14 mouse cellular contexts compared by ENCODE assay signal in genomic region chr7:63910225-63910624, GRCm38 (mm10). TPM values are rescaled to one million over a fixed set of nuclear protein-coding genes. Genes with fewer than 3 reads are reported as not detected.
DNase-seq lines count a peak whose midpoint lies in the region; ATAC-seq and TF ChIP-seq lines count a peak whose summit lies in the region.
"Had no signal": no experiment of that assay in that cellular context is flagged by ENCODE, and none has a peak within 500 bp of the region (broad histone marks: within the 10 kb centered on the region; RNA-seq: fewer than 3 reads in every experiment).

No protein-coding gene starts in this region.

- peak overlapping the region; percentile 35 for H3K27ac ChIP-seq in hindbrain, embryonic 10.5 days
- H3K27ac ChIP-seq in hindbrain, embryonic 11.5 days (ENCODE audit: low read depth, low read length), result no peak overlapping the region
- peak overlapping the region; percentile 72 for H3K27ac ChIP-seq in liver, embryonic 15.5 days (replicated peaks)
- H3K27ac ChIP-seq in liver, embryonic 12.5 days, result no peak overlapping the region
- H3K27ac ChIP-seq in bone marrow macrophage, adult 2 months (ENCODE audit: insufficient read depth, low read depth, low read length), result peak overlapping the region; percentile 96
- H3K27ac ChIP-seq in small intestine, adult 2 months (ENCODE audit: insufficient read depth, low read depth, low read length), result peak overlapping the region; percentile 63

- no peaks in the 10 kb centered on the region for H3K27me3 ChIP-seq in hindbrain, embryonic 10.5 days (ENCODE audit: insufficient read depth, poor library complexity, severe bottlenecking)
- no peaks in the 10 kb centered on the region for H3K27me3 ChIP-seq in hindbrain, embryonic 11.5 days (ENCODE audit: control insufficient read depth, insufficient read depth, low read length)
- H3K27me3 ChIP-seq in liver, embryonic 15.5 days, result no peaks in the 10 kb centered on the region
- H3K27me3 ChIP-seq in liver, embryonic 12.5 days (replicated peaks), result no peaks in the 10 kb centered on the region
- no peaks in the 10 kb centered on the region for H3K27me3 ChIP-seq in small intestine, adult 2 months (ENCODE audit: control insufficient read depth, insufficient read depth, low read length)
- H3K27me3 ChIP-seq: stomach, embryonic 15.5 days had no signal

- DNase-seq in hindbrain, embryonic 10.5 days (ENCODE audit: low spot score), result no peak
- no peak for DNase-seq in hindbrain, embryonic 11.5 days (ENCODE audit: low spot score)
- no peak for DNase-seq in urinary bladder, adult 2 months (ENCODE audit: low spot score)
- DNase-seq: right cerebral cortex, postnatal 25 days had no signal

- no peak for TF ChIP-seq POLR2A in bone marrow macrophage, adult 2 months (IDR thresholded peaks at IDR 0.05; ENCODE audit: borderline replicate concordance, low read depth, low read length)
- TF ChIP-seq POLR2A in small intestine, adult 2 months (IDR thresholded peaks at IDR 0.05; ENCODE audit: low read depth, low read length), result no peak

- no peaks in the 10 kb centered on the region for H3K36me3 ChIP-seq in hindbrain, embryonic 10.5 days
- H3K36me3 ChIP-seq in hindbrain, embryonic 11.5 days (ENCODE audit: control insufficient read depth, insufficient read depth, low read length), result no peaks in the 10 kb centered on the region
- no peaks in the 10 kb centered on the region for H3K36me3 ChIP-seq in liver, embryonic 15.5 days (replicated peaks)
- H3K36me3 ChIP-seq in liver, embryonic 12.5 days, result no peaks in the 10 kb centered on the region
- no peaks in the 10 kb centered on the region for H3K36me3 ChIP-seq in small intestine, adult 2 months (ENCODE audit: control insufficient read depth, insufficient read depth, low read length)

- H3K4me3 ChIP-seq in hindbrain, embryonic 10.5 days, result no peak overlapping the region
- H3K4me3 ChIP-seq in hindbrain, embryonic 11.5 days (ENCODE audit: low read depth, low read length), result no peak overlapping the region
- no peak overlapping the region for H3K4me3 ChIP-seq in liver, embryonic 15.5 days (replicated peaks)
- no peak overlapping the region for H3K4me3 ChIP-seq in liver, embryonic 12.5 days
- H3K4me3 ChIP-seq in bone marrow macrophage, adult 2 months (ENCODE audit: insufficient read depth, low read length), result peak overlapping the region; percentile 18; the same call in 1 of the 2 replicates
- H3K4me3 ChIP-seq in small intestine, adult 2 months (ENCODE audit: low read depth, low read length), result no peak overlapping the region
- H3K4me3 ChIP-seq: erythroblast, embryonic 14.5 days; myocyte; stomach, embryonic 15.5 days had no signal

- no peak overlapping the region for H3K4me2 ChIP-seq in hindbrain, embryonic 11.5 days (replicated peaks; ENCODE audit: low read depth, low read length)
- H3K4me2 ChIP-seq in liver, embryonic 15.5 days, result no peak overlapping the region
- no peak overlapping the region for H3K4me2 ChIP-seq in liver, embryonic 12.5 days
- H3K4me2 ChIP-seq: midbrain, embryonic 11.5 days; stomach, embryonic 15.5 days had no signal

- WGBS in hindbrain, embryonic 10.5 days, result 66% methylated on average over 5 of the region's 5 CpGs
- WGBS in hindbrain, embryonic 11.5 days, result 68% methylated on average over 5 of the region's 5 CpGs
- WGBS in liver, embryonic 15.5 days (ENCODE audit: insufficient replicate concordance), result 60% methylated on average over 5 of the region's 5 CpGs
- 62% methylated on average over 5 of the region's 5 CpGs for WGBS in liver, embryonic 12.5 days (ENCODE audit: insufficient replicate concordance)
- WGBS in small intestine, adult 2 months, result 55% methylated on average over 5 of the region's 5 CpGs

- no peaks in the 10 kb centered on the region for H3K9me3 ChIP-seq in hindbrain, embryonic 10.5 days
- no peaks in the 10 kb centered on the region for H3K9me3 ChIP-seq in hindbrain, embryonic 11.5 days (ENCODE audit: control insufficient read depth, low read length)
- H3K9me3 ChIP-seq in liver, embryonic 15.5 days (replicated peaks), result no peaks in the 10 kb centered on the region
- no peaks in the 10 kb centered on the region for H3K9me3 ChIP-seq in liver, embryonic 12.5 days (replicated peaks)
- H3K9me3 ChIP-seq: stomach, embryonic 15.5 days had no signal

- ATAC-seq in hindbrain, embryonic 11.5 days (ENCODE audit: low FRiP score), result no peak
- no peak for ATAC-seq in liver, embryonic 15.5 days (ENCODE audit: insufficient read depth)
- ATAC-seq in liver, embryonic 12.5 days, result no peak

- no peak overlapping the region for H3K9ac ChIP-seq in hindbrain, embryonic 11.5 days (ENCODE audit: low read depth, low read length)
- no peak overlapping the region for H3K9ac ChIP-seq in liver, embryonic 15.5 days
- H3K9ac ChIP-seq in liver, embryonic 12.5 days, result no peak overlapping the region
- H3K9ac ChIP-seq: stomach, embryonic 15.5 days had no signal

- H3K4me1 ChIP-seq in hindbrain, embryonic 10.5 days (replicated peaks), result peaks cover 70% of the 10 kb centered on the region
- peaks cover 18% of the 10 kb centered on the region for H3K4me1 ChIP-seq in hindbrain, embryonic 11.5 days (replicated peaks; ENCODE audit: control insufficient read depth, insufficient read depth, low read length)
- H3K4me1 ChIP-seq in liver, embryonic 15.5 days (replicated peaks), result peaks cover 96% of the 10 kb centered on the region
- peaks cover 88% of the 10 kb centered on the region for H3K4me1 ChIP-seq in liver, embryonic 12.5 days
- H3K4me1 ChIP-seq in bone marrow macrophage, adult 2 months (ENCODE audit: control insufficient read depth, insufficient read depth, low read length), result peaks cover 74% of the 10 kb centered on the region
- peaks cover 59% of the 10 kb centered on the region for H3K4me1 ChIP-seq in small intestine, adult 2 months (ENCODE audit: control insufficient read depth, insufficient read depth, insufficient read length, low read length)

- no peak for TF ChIP-seq CTCF in bone marrow macrophage, adult 2 months (IDR thresholded peaks at IDR 0.05; ENCODE audit: low read depth, low read length)
- TF ChIP-seq CTCF in small intestine, adult 2 months (IDR thresholded peaks at IDR 0.05; ENCODE audit: extremely low read depth, insufficient read length, insufficient replicate concordance, low read depth, low read length), result no peak

RNA-seq across cellular contexts. Expression of gene E030018B13Rik, which starts 6.4 kb away (rescaled TPM):
- not detected in 2 replicates for polyA plus RNA-seq in hindbrain, embryonic 10.5 days (2016; fragmentation: Nextera tagmentation; extraction: Ambion mirVana)
- 0.28 TPM in 1 of 2 replicates, not detected in the other for polyA plus RNA-seq in hindbrain, embryonic 11.5 days (2014; fragmentation: Nextera tagmentation; extraction: Ambion mirVana)
- not detected in 2 replicates for polyA plus RNA-seq in liver, embryonic 15.5 days (2015; fragmentation: Nextera tagmentation; extraction: Ambion mirVana)
- not detected in 2 replicates for polyA plus RNA-seq in liver, embryonic 12.5 days (2016; fragmentation: Nextera tagmentation; extraction: Ambion mirVana)
- polyA plus RNA-seq in bone marrow macrophage, adult 2 months (2012; ENCODE audit: insufficient read depth, insufficient read length, missing spikeins), result not detected in 2 replicates
- not detected in 2 replicates for polyA plus RNA-seq in small intestine, adult 2 months (2012; rRNA removed)
- not detected in 2 replicates for polyA plus RNA-seq in urinary bladder, adult 2 months (2012; rRNA removed)
- polyA plus RNA-seq: cortical plate, adult 2 months; erythroblast, embryonic 14.5 days; frontal cortex, adult 2 months had no signal

RNA-seq across cellular contexts. Expression of gene Klf13, which starts 28.5 kb away (rescaled TPM):
- polyA plus RNA-seq in hindbrain, embryonic 10.5 days (2016; fragmentation: Nextera tagmentation; extraction: Ambion mirVana), result 31.7 and 33.4 TPM in 2 replicates
- polyA plus RNA-seq in hindbrain, embryonic 11.5 days (2014; fragmentation: Nextera tagmentation; extraction: Ambion mirVana), result 30.4 and 35.4 TPM in 2 replicates
- 15.3 and 15.6 TPM in 2 replicates for polyA plus RNA-seq in liver, embryonic 15.5 days (2015; fragmentation: Nextera tagmentation; extraction: Ambion mirVana)
- 17.7 and 20.8 TPM in 2 replicates for polyA plus RNA-seq in liver, embryonic 12.5 days (2016; fragmentation: Nextera tagmentation; extraction: Ambion mirVana)
- polyA plus RNA-seq in bone marrow macrophage, adult 2 months (2012; ENCODE audit: insufficient read depth, insufficient read length, missing spikeins), result 73.0 and 75.3 TPM in 2 replicates
- 22.2 and 55.1 TPM in 2 replicates for polyA plus RNA-seq in small intestine, adult 2 months (2012; rRNA removed)
- 13.0 and 21.9 TPM in 2 replicates for polyA plus RNA-seq in urinary bladder, adult 2 months (2012; rRNA removed)

Comparison
In these comparisons a context has a peak if more than half of its experiments do, and no peak if none do; other contexts are left out.
1. H3K27ac ChIP-seq: peak in hindbrain, embryonic 10.5 days (single experiment), liver, embryonic 15.5 days (single experiment), bone marrow macrophage, adult 2 months (single experiment) and small intestine, adult 2 months (single experiment); none in hindbrain, embryonic 11.5 days (single experiment) and liver, embryonic 12.5 days (single experiment).